Mouse (Mus musculus): ENCODE results near the gene Rpl37. TPM values are rescaled to one million over a fixed set of nuclear protein-coding genes. Genes with fewer than 3 reads are reported as not detected.

Gene Rpl37
- polyA plus RNA-seq (2012; rRNA removed), result 934 and 1,060 TPM in 2 replicates

DNA sequence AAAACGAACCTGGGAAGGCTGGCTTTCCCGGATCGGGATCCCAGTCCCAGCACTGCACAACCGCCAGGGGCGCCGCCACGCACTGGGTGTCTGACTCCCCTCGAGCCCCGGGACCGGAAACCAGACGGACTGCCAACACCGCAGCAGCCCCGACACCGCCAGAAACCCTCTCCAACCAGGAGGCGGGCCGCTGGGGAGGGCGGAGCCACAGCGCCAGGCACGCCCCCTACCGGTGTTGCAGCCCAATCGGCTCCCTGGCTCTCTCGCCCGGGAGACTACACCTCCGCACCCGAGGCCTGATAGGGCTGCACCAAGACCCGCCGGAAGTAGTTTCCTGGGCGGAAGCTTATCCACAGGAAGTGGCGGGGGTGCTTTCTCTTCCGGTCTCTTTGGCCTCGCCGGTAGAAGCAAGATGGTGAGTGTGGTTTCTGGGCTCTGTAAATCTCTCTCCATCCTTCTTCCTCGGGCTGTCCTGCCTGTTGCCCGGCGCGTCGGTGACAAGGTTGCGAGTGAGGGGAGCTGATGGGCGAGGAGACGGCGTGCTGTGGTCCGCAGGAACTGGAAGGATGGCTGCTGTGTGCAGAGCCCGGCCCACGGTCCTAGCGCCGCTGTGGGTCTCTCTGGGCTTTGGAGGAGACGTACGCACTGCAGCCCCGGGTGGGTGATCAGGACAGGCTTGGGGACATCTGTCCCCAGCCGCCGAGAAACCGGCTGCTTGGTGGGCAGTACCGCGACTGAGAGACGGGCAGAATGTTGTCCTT lies at the start of gene Rpl37:
Rpl37 (plus strand) TSS at position 376 of the 761 bp plus-strand sequence.
- DNase-seq (ENCODE audit: low read depth, low spot score), result peak; percentile 88
- WGBS, result under 1% methylated on average over 55 of the region's 55 CpGs

DNA sequence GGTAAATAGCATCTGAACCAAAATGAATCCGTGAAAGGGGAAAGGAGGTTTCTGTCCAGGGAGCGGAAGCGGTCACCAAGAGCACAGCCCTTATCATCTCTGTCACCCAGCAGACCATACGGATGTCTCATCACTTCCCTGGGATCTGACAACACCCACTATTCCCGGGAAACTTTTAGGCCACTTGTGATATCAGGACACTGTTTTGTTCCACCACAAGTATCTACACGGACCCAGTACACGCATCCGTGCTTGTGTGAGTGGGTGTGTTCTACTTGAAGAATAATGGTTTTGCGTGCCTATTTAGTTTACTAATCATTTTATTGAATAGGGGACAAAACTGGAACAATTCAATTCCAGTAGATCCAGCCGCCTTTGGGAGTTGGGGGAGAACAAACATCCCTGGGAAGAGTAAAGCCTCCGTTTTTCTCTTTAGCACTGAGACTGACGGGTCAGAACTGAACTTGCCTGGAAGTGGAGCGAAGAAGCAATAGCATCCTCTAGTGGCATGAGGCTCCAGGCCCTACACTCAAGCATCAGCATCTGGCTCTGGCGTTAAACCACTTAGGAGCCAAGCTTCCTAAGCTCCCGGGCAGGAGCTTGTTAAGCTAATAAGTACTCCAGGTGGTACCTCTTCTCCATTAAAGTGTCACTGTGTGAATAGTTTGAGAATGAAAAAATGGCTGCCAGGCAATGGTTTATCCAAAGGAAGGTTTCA lies 47.5 kb upstream of the Rpl37 start:
- 57% methylated on average over 15 of the region's 15 CpGs for WGBS
- DNase-seq (ENCODE audit: low read depth, low spot score), result no peak

DNA sequence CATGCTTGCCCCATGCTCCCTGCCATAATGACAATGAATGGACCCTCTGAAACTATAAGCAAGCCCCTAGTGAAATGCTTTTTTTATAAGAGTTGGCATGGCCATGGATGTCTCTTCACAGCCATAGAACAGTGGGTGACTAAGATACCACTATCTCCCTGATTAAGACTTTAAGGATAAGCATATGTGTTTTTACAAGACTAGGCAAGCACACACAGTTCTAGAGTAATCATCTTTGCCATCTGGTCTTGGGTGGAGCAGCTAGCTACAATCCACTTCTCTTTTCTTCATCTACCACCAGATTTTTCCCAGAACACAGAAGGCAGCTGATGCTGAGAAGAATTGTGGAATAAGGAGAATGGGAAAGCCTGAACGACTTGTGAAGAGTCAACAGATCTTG lies 35.2 kb upstream of the Rpl37 start:
- DNase-seq (ENCODE audit: low read depth, low spot score), result no peak
- WGBS, result 69% methylated on average over 1 of the region's 1 CpGs

DNA sequence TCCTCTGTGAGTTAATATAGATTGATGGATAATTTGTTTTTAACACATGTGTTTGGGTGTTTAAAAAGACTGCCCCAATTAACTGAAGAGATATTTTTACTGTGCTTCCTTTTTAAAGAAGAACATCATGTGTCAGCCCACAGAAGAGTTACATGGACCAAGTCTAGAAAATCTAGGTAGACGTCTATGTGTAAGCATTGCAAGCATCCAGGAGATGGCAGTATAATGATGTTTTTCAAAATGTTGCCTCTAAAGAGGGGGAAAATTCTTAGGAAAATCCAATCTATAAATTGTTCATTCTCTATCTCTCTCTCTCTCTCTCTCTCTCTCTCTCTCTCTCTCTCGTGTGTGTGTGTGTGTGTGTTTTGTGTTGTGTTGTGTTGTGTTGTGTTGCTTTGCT lies 30.3 kb upstream of the Rpl37 start:
- WGBS, result 12% methylated on average over 2 of the region's 2 CpGs
- no peak for DNase-seq (ENCODE audit: low read depth, low spot score)

DNA sequence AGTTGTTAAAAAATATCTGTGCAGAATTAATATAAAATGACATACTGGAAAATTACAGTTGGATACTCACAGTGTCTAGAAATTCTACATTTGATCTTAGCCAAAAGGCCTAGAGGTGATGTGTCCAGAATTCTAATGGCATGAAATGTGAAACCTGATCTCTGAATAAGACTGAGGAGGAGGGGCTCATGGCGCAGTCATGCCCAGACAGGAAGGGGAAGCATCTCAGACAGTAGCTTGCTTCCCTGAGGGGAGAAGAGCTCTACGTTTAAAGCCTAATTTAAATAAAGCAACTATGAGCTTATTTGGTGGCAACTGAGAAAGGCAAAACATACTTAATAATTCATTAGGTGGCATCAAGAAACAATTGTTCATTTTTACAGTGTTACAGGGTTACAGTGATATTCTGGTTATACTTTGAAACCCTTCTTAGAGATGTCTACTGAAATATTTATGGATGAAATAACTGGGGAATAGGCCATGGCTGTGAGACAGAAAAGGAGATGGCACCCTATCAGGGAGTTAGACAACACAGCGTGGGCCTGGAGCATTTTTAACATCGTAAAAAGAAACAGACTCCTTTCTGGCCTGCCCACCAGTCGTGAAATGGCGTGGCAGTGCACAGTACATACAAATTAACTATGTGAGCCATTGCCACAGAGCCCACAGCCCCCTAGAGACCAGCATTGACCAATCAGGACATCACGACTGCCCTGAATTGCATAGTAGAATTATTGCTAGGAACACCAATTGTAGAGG lies 27.4 kb upstream of the Rpl37 start:
- no peak for DNase-seq (ENCODE audit: low read depth, low spot score)
- 50% methylated on average over 7 of the region's 7 CpGs for WGBS

DNA sequence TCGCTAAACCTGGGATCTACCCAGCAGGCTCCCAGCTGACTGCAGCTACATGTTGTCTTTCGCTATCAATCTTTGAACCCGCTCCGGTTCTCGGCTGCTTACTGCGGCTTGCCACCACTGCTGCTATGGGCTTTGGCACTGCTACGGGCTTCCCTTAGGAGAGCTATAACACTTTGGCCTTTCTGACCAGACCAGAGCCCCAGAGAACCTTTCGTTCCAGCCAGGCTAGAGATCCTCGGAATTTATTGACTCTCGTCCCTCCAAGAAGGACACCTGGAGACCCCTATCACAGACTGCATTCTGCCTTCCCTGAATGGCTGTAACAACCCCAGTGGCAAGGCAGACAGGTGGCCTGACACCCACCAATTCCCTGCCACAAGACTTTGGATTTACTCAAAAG lies 26.3 kb upstream of the Rpl37 start:
- 81% methylated on average over 10 of the region's 10 CpGs for WGBS
- DNase-seq (ENCODE audit: low read depth, low spot score), result no peak

DNA sequence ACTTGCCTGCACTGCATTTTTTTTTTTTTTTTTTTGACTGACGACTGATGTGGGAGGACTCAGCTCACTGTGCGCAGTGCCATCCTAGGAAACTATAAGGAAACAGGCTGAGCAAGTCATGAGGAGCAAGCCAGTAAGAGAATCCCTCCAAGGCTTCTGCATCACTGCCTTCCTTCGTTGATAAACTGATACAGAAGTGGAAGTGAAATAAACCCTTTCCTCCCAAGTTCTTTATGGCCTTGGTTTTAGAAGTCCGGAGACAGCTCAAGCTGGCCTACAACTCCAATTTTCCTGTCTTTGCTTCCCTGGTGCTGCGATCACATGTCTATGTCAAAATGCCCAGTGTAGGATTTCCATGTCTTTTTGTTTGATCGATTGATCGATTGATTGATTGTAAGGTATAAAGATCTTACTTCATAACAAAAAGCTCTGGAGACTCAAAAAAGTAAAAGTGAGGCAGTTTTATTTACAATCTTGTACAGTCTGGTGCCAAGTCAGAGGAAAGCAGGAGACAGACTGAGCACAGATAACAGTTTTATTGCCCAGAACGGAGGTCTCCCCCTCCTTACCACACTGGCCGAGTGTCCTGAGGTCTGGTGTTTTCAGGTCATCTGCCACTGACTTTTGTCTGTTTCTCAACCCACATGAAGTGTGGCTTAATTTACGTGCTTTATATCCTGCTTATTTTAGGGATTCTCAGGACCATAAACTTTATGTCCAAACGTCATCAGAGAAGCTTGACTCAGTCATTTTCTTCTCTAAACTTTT lies 20.7 kb upstream of the Rpl37 start:
- no peak for DNase-seq (ENCODE audit: low read depth, low spot score)
- 66% methylated on average over 11 of the region's 11 CpGs for WGBS

DNA sequence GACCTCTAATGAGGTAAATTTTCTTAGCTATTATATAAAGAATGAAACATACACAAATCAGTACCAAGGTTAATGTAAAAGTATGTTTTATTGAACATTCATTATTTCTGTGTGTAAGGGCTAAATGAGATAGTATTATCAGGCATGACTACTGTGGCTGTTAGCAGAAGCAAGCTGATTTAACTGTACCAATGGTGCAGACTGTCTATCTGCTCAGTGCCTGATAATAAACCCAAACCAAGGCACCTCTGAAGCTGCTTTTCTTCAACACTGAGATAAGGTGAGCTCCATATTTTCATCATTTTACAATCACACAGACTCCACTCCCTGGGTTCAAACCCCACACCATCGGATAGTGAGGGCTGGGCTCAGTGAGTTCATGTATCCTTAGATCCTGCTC lies 19.1 kb upstream of the Rpl37 start:
- WGBS, result 91% methylated on average over 1 of the region's 1 CpGs

DNA sequence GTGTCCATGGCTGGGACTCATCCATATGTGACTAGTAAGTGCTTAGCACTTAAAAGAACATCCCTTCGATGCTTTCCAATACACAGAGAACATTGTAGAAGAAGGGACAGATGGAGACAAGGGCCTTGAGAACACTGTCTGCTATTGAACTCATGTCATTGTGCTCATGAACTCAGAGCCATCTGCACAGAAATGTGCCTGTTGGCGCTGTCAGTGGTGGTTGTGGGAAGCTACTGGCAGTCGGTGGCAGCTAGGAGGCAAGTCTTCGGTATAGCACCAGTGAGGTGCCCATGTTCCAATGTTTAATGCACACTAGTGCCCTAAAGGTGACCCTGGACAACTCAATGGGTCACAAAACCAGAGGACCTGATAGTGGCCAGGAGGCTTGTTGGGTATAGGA lies 14.1 kb upstream of the Rpl37 start:
- DNase-seq (ENCODE audit: low read depth, low spot score), result no peak
- WGBS, result 96% methylated on average over 4 of the region's 4 CpGs

More for the DNA sequence above, 19.1 kb upstream of the Rpl37 start:
- DNase-seq (ENCODE audit: low read depth, low spot score), result no peak

DNA sequence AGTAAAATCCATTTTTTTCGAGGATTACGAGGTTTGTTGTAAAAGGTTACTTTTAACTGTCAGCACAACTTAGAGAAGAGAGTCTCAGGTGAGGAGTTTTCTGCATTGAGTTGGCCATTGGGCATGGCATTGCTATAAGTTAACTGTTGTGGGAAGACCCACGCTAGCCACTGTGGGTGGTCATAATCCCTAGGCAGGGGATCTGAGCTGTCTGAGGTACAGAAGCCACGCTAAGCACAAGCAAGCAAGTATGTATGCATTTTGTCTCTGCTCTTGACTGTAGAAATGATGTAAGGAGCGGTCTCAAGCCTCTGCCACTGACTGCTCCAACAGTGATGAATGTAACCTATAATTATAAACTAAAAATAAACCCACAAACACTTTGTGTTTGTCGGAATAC lies 10.6 kb upstream of the Rpl37 start:
- WGBS, result 83% methylated on average over 6 of the region's 6 CpGs
- no peak for DNase-seq (ENCODE audit: low read depth, low spot score)

DNA sequence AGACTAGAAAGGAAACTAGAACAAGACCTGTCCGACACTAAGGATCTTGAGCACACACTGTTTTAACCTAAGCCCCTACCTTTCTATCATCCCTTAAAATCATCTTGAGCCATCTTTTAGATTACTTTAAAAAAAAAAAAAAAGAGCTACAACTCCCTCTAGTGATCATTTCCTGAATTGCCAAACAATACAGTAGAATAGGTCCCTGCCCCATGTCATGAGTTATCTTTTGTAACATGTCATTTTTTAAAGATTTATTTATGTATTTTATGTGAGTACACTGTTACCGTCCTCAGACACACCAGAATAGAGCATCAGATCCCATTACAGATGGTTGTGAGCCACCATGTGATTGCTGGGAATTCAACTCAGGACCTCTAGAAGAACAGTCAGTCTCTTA lies 10.2 kb upstream of the Rpl37 start:
- 39% methylated on average over 2 of the region's 2 CpGs for WGBS
- no peak for DNase-seq (ENCODE audit: low read depth, low spot score)

DNA sequence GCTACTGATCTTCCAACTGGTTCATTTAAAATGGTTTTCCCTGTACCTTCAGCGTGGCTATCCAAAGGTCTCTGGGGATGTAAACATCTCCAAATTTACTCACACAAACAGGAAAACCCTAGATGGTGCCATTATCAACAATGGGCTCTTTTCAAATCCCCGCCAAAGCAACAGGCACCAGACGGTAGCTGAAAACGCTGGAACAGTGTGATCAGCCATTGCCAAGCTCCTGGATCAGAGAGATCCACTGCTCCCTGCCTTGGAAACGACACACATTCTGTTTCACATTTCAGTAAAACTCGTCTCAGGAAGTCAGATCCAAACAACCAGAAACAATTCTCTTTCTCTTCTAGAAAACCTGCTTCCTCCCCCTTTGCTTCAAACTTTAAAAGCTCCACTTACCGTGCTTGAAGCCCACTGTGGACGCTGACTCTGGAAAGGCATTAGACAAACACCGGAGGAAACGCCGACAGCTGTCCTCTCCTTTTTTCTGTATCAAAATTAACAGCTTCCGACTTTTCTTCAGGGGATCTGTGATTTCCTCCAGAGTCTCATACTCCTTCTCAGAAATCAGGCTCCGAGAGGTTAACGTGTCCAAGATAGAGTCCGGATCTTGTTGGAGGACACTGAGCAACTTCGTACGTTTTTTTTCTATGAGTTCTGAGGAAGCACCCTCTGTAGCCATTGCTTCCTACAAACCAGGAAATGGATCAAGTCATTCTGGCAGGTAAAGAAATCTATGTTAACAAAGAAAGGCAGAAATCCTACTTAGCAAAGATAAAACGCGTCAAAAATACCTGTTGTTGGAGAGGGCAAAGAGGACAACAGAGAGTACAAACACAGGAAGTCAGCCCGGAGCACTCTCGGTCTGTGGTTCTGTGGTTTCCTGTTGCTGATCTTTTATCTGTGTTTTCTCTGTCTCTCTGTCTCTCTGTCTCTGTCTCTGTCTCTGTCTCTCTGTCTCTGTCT lies 8.5 kb upstream of the Rpl37 start, which contains the start of gene Card6:
Card6 (minus strand) TSS at position 854 of the 969 bp plus-strand sequence.
- WGBS, result 30% methylated on average over 21 of the region's 21 CpGs
- no peak for DNase-seq (ENCODE audit: low read depth, low spot score)

DNA sequence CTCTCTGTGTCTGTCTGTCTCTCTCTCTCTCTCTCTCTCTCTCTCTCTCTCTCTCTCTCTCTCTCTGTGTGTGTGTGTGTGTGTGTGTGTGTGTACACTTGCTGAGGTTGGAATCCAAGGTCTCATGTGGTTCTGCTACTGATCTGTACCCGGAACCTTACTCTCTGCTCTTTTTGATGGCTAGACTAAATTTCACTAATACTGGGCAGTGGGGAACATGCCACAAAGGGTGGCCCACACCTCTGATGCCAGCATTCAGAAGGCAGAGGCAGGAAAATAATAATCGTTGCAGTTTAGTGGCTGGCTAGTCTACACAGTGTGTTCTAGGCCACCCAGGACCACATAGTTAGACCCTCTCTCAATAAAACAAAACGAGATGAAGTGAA lies 7.8 kb upstream of the Rpl37 start:
- 55% methylated on average over 3 of the region's 3 CpGs for WGBS

DNA sequence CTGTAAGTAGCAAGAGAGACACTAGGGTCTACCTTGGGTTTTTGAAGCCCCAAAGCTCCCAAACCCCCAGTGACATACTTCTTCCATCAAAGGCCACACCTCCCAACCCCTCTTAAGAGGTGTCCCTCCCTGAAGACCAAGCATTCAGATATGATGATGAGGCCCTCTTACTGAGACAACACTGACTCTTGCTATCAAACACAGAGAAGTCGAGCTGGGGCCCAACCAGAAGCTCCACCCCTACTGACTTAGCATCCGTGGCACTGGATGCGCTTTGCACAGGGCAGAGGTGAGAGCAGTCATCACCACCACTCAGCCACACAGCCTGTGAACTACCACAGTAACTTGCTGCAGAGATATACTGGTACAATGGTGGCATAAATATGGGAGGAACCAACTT lies 3.8 kb upstream of the Rpl37 start:
- no peak for DNase-seq (ENCODE audit: low read depth, low spot score)
- 82% methylated on average over 3 of the region's 3 CpGs for WGBS

More for the DNA sequence above, 7.8 kb upstream of the Rpl37 start:
- DNase-seq (ENCODE audit: low read depth, low spot score), result no peak

DNA sequence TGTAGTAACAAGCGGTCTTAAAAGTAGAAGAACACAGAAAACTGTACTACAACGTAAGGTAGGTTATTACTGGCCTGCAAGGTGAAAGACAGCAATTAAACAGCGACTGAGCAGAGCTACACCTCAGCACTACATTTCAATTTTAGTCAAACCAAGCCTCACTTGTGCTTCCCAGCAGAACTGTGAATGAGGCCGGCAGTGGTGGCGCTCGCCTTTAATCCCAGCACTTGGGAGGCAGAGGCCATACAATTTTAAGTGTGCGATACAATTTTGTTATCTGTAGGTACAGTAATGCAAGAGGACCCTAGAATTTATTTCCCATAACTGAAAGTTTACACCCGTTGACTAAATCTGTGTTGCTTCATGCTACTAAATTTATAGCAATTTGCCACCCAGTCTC lies 1.3 kb upstream of the Rpl37 start:
- WGBS, result 28% methylated on average over 8 of the region's 8 CpGs
- DNase-seq (ENCODE audit: low read depth, low spot score), result no peak

DNA sequence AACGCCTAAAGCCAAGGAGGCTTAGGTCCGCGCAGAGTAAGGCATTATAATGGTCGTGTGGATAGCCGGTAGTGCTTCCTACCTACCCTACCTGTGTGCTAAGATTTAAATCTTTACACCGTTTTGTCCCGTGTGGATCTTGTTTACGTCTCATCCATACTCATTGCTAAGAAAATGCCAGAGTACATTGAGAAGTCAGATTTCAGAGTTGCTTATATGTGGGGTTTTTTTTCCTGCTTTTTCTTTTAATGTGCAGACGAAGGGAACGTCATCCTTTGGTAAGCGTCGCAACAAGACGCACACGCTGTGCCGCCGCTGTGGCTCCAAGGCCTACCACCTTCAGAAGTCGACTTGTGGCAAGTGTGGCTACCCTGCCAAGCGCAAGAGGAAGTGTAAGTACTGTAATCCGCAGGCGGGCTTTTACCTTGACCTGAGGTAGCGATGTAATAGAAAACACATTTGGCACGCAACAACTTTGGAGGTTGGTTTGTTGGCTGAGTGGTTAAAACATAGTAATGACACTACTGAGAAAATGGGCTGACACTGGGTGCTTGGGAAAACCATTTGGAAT lies 671 bp downstream of the Rpl37 start:
- 3% methylated on average over 22 of the region's 22 CpGs for WGBS
- no peak for DNase-seq (ENCODE audit: low read depth, low spot score)

DNA sequence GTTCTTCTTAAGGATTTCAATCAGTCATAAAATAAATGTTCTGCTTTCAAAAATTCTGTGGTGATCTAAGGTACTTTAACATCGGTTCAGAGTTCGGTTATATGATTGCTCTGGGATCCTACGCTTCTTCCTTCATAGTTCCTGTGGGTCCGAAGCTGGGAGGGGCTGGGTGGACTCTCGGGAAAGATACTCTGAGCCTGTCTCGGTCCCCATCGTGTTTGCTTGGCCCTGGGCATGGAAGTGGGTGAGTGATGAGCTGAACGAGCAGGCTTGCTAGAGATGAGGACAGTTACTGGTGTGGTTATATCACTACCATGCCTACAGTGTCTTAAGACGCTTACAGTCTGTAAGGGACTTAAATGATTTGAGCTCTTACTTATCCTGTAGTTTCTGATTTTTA lies 2.2 kb downstream of the Rpl37 start:
- WGBS, result 60% methylated on average over 9 of the region's 9 CpGs
- DNase-seq (ENCODE audit: low read depth, low spot score), result no peak

DNA sequence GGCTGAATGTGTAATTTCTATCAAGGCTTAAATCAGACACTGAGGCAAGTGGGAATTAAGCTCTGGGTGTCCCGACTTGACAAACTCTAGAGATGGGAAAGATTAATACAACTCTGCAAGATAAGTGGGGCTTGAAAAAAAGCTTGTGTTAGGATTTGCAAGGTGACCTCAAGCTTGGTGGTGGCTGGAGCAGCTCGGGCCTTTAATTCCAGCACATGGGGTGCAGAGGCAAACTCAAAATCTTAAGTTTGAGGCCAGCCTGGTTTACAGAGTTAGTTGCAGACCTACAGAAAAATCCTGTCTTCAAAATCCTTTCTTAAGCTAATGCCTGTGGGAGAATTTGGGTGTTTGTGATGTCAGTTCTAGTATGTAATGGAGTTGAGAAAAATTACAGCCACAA lies 2.7 kb downstream of the Rpl37 start:
- WGBS, result 82% methylated on average over 2 of the region's 2 CpGs

More for the DNA sequence above, 2.7 kb downstream of the Rpl37 start:
- DNase-seq (ENCODE audit: low read depth, low spot score), result no peak
